Mouse (Mus musculus): ENCODE results near the gene Abi2. TPM values are rescaled to one million over a fixed set of nuclear protein-coding genes. Genes with fewer than 3 reads are reported as not detected.

The Abi2 gene
- total and polyA plus RNA-seq, 2 experiments from 2014 or later, result 116 to 336 TPM

- no peak overlapping the region for H3K9ac ChIP-seq
- no peak for TF ChIP-seq CTCF (IDR thresholded peaks at IDR 0.05; ENCODE audit: low read depth)
- WGBS, result 96% methylated on average over 2 of the region's 2 CpGs
- ATAC-seq, result no peak
- H3K27me3 ChIP-seq (ENCODE audit: insufficient read depth, low read length), result no peaks in the 10 kb centered on the region
- no peak overlapping the region for H3K4me3 ChIP-seq (ENCODE audit: low read depth, low read length)
- no peaks in the 10 kb centered on the region for H3K9me3 ChIP-seq (ENCODE audit: low read length)
- no peak overlapping the region for H3K27ac ChIP-seq (ENCODE audit: low read depth, low read length)
- DNase-seq, result no peak
- H3K36me3 ChIP-seq (ENCODE audit: insufficient read depth), result peaks cover 28% of the 10 kb centered on the region
- no peaks in the 10 kb centered on the region for H3K4me1 ChIP-seq (ENCODE audit: insufficient read depth)
- H3K4me2 ChIP-seq (ENCODE audit: low read depth), result no peak overlapping the region
Measured at GRCm38 (mm10) chr1:60530636-60531035, 121.2 kb downstream of the Abi2 start.

Other genes starting within 250 kb of the Abi2 start
- 27.0 and 30.0 TPM in 2 replicates for gene Nbeal1, start 229.0 kb upstream of the Abi2 start, total RNA-seq (2014; rRNA removed)
- gene Nbeal1, start 229.0 kb upstream of the Abi2 start, polyA plus RNA-seq (2015; fragmentation: Nextera tagmentation; extraction: Ambion mirVana), result 2.5 and 4.0 TPM in 2 replicates
- gene Cyp20a1, start 66.3 kb upstream of the Abi2 start, total RNA-seq (2014; rRNA removed), result 21.5 and 22.3 TPM in 2 replicates
- 11.1 and 12.9 TPM in 2 replicates for gene Cyp20a1, start 66.3 kb upstream of the Abi2 start, polyA plus RNA-seq (2015; fragmentation: Nextera tagmentation; extraction: Ambion mirVana)
- gene Raph1, start 157.5 kb downstream of the Abi2 start, total RNA-seq (2014; rRNA removed), result 24.7 and 32.5 TPM in 2 replicates
- gene Raph1, start 157.5 kb downstream of the Abi2 start, polyA plus RNA-seq (2015; fragmentation: Nextera tagmentation; extraction: Ambion mirVana), result 8.8 and 12.4 TPM in 2 replicates

All from forebrain, postnatal 0 days (tissue).